8 mouse cellular contexts compared by ENCODE assay signal in genomic region chr9:106465571-106466200, GRCm38 (mm10). TPM values are rescaled to one million over a fixed set of nuclear protein-coding genes. Genes with fewer than 3 reads are reported as not detected.
A peak's percentile ranks its signal among the peaks of the same experiment; 100 is the strongest.
DNase-seq lines count a peak whose midpoint lies in the region; ATAC-seq and TF ChIP-seq lines count a peak whose summit lies in the region.

TSS of gene Gpr62 (minus strand) at chr9:106465938.

- intact Hi-C loops in left cerebral cortex, postnatal 4 days (cut with DNase I) = no loop called here

- H3K4me3 ChIP-seq in lung, embryonic 14.5 days (ENCODE audit: low read depth, low read length) = peak within 1 kb of the TSS; percentile 54
- H3K4me3 ChIP-seq in forebrain, embryonic 16.5 days (replicated peaks; ENCODE audit: low read length) = peak within 1 kb of the TSS; percentile 63

- H3K4me2 ChIP-seq in lung, embryonic 14.5 days = peak within 1 kb of the TSS; percentile 88
- peak within 1 kb of the TSS; percentile 95 for H3K4me2 ChIP-seq in forebrain, embryonic 16.5 days (ENCODE audit: low read length)

- WGBS in lung, embryonic 14.5 days = 34% methylated on average over 26 of the region's 26 CpGs
- WGBS in forebrain, embryonic 16.5 days = 21% methylated on average over 26 of the region's 26 CpGs

- H3K9ac ChIP-seq in lung, embryonic 14.5 days = peak within 1 kb of the TSS; percentile 65
- H3K9ac ChIP-seq in forebrain, embryonic 16.5 days (replicated peaks; ENCODE audit: low read depth, low read length) = peak within 1 kb of the TSS; percentile 83

- no peaks in the 10 kb centered on the region for H3K9me3 ChIP-seq in lung, embryonic 14.5 days (ENCODE audit: low read depth, low read length)
- H3K9me3 ChIP-seq in forebrain, embryonic 16.5 days (ENCODE audit: control insufficient read depth, low read length) = no peaks in the 10 kb centered on the region

- DNase-seq in lung, embryonic 14.5 days = no peak
- DNase-seq in lung, postnatal 25 days (ENCODE audit: low spot score) = no peak
- DNase-seq in cerebellum, postnatal 10 days = peak; percentile 95 to 96
- DNase-seq in left cerebral cortex, postnatal 4 days = peak; percentile 95
- DNase-seq in right cerebral cortex, postnatal 25 days = peak; percentile 46
- DNase-seq in lung, postnatal 14 days = no peak

- no peaks in the 10 kb centered on the region for H3K27me3 ChIP-seq in lung, embryonic 14.5 days (ENCODE audit: insufficient read depth, low read length)
- no peaks in the 10 kb centered on the region for H3K27me3 ChIP-seq in forebrain, embryonic 16.5 days (replicated peaks; ENCODE audit: control insufficient read depth, insufficient read depth, low read length)

- peak; percentile 16; the same call in 1 of the 2 replicates for ATAC-seq in lung, embryonic 14.5 days (ENCODE audit: insufficient read depth)
- peak; percentile 51 for ATAC-seq in forebrain, embryonic 16.5 days
- no peak for ATAC-seq in inflammation-experienced regulatory T-cells, adult 6 months

- H3K27ac ChIP-seq in lung, embryonic 14.5 days (ENCODE audit: low read depth) = no peak within 1 kb of the TSS; the same call in 1 of the 2 replicates
- H3K27ac ChIP-seq in forebrain, embryonic 16.5 days (ENCODE audit: low read length) = peak within 1 kb of the TSS; percentile 67

- no peak for TF ChIP-seq CTCF in lung, embryonic 14.5 days (IDR thresholded peaks at IDR 0.05; ENCODE audit: low read depth)

- no peaks in the 10 kb centered on the region for H3K4me1 ChIP-seq in lung, embryonic 14.5 days (ENCODE audit: insufficient read depth)
- H3K4me1 ChIP-seq in forebrain, embryonic 16.5 days (replicated peaks; ENCODE audit: control insufficient read depth, insufficient read depth, low read length) = peaks cover 20% of the 10 kb centered on the region

- H3K36me3 ChIP-seq in lung, embryonic 14.5 days (ENCODE audit: insufficient read depth) = peaks cover 38% of the 10 kb centered on the region
- peaks cover 16% of the 10 kb centered on the region; the same call in 1 of the 2 replicates for H3K36me3 ChIP-seq in forebrain, embryonic 16.5 days (ENCODE audit: control insufficient read depth, insufficient read depth)

RNA-seq across cellular contexts. Expression of gene Gpr62, which starts in this region (rescaled TPM):
- 0.26 and 0.34 TPM in 2 replicates for polyA plus RNA-seq in lung, embryonic 14.5 days (2014; fragmentation: Nextera tagmentation; extraction: Ambion mirVana)
- 0.48 and 0.72 TPM in 2 replicates for polyA plus RNA-seq in forebrain, embryonic 16.5 days (2015; fragmentation: Nextera tagmentation; extraction: Ambion mirVana)
- total RNA-seq in left cerebral cortex, postnatal 4 days (2021) = 1 to 10 TPM in 1 of 2 experiments, under 1 TPM in 1; 0.94 to 1.3 TPM
- not detected for polyA plus RNA-seq in inflammation-experienced regulatory T-cells, adult 6 months (2017; shearing (Covaris generic))

Comparison
In these comparisons a context has a peak if more than half of its experiments do, and no peak if none do; other contexts are left out.
1. Peak in ATAC-seq, H3K4me3 ChIP-seq, H3K9ac ChIP-seq and H3K4me2 ChIP-seq in lung, embryonic 14.5 days; RNA of the gene not detected or under 1 TPM.
2. Peak in ATAC-seq, H3K4me3 ChIP-seq, H3K27ac ChIP-seq, H3K9ac ChIP-seq and H3K4me2 ChIP-seq in forebrain, embryonic 16.5 days; RNA of the gene not detected or under 1 TPM.
3. DNase-seq: peak in cerebellum, postnatal 10 days (2 of 2), left cerebral cortex, postnatal 4 days (single experiment) and right cerebral cortex, postnatal 25 days (single experiment); none in lung, embryonic 14.5 days (single experiment), lung, postnatal 25 days (single experiment) and lung, postnatal 14 days (single experiment).